In genomic region chr6:145515859-145516581, GRCm38 (mm10) we compare ENCODE assay signal across 8 mouse cellular contexts.
DNase-seq lines count a peak whose midpoint lies in the region; ATAC-seq lines count a peak whose summit lies in the region.

No protein-coding gene starts in this region.

- H3K4me2 ChIP-seq in forebrain, embryonic 15.5 days (replicated peaks), result no peak overlapping the region
- H3K4me2 ChIP-seq in embryonic facial prominence, embryonic 11.5 days (ENCODE audit: low read depth, low read length), result no peak overlapping the region
- H3K4me2 ChIP-seq in kidney, embryonic 15.5 days, result no peak overlapping the region
- no peak overlapping the region for H3K4me2 ChIP-seq in midbrain, embryonic 14.5 days (ENCODE audit: low read length)

- H3K4me3 ChIP-seq in forebrain, embryonic 15.5 days, result no peak overlapping the region
- H3K4me3 ChIP-seq in forebrain, embryonic 10.5 days, result no peak overlapping the region
- H3K4me3 ChIP-seq in embryonic facial prominence, embryonic 11.5 days (ENCODE audit: low read depth, low read length), result no peak overlapping the region
- no peak overlapping the region for H3K4me3 ChIP-seq in kidney, embryonic 15.5 days (replicated peaks)
- no peak overlapping the region for H3K4me3 ChIP-seq in midbrain, embryonic 14.5 days (replicated peaks; ENCODE audit: low read depth, low read length)

- peak; percentile 39; the same call in 1 of the 2 replicates for ATAC-seq in forebrain, embryonic 15.5 days (replicated peaks)
- peak; percentile 51; the same call in 1 of the 2 replicates for ATAC-seq in embryonic facial prominence, embryonic 11.5 days (replicated peaks; ENCODE audit: insufficient number of reproducible peaks, low FRiP score, low TSS enrichment, low read depth)
- peak; percentile 83 for ATAC-seq in kidney, embryonic 15.5 days (replicated peaks; ENCODE audit: low FRiP score)
- no peak for ATAC-seq in midbrain, embryonic 14.5 days (ENCODE audit: low FRiP score, low TSS enrichment)
- no peak for ATAC-seq in megakaryocyte progenitor cell, adult 5-6 weeks (replicated peaks; ENCODE audit: poor library complexity)

- 70% methylated on average over 10 of the region's 10 CpGs for WGBS in forebrain, embryonic 15.5 days
- 75% methylated on average over 10 of the region's 10 CpGs for WGBS in forebrain, embryonic 10.5 days
- WGBS in embryonic facial prominence, embryonic 11.5 days, result 39% methylated on average over 10 of the region's 10 CpGs
- 34% methylated on average over 10 of the region's 10 CpGs for WGBS in kidney, embryonic 15.5 days
- WGBS in midbrain, embryonic 14.5 days, result 82% methylated on average over 10 of the region's 10 CpGs

- H3K36me3 ChIP-seq in forebrain, embryonic 15.5 days, result no peaks in the 10 kb centered on the region
- H3K36me3 ChIP-seq in forebrain, embryonic 10.5 days (replicated peaks), result no peaks in the 10 kb centered on the region
- H3K36me3 ChIP-seq in embryonic facial prominence, embryonic 11.5 days (replicated peaks; ENCODE audit: control insufficient read depth, insufficient read depth, low read depth, low read length), result no peaks in the 10 kb centered on the region
- no peaks in the 10 kb centered on the region for H3K36me3 ChIP-seq in kidney, embryonic 15.5 days
- H3K36me3 ChIP-seq in midbrain, embryonic 14.5 days (ENCODE audit: control insufficient read depth, insufficient read depth, low read length), result no peaks in the 10 kb centered on the region

- H3K27ac ChIP-seq in forebrain, embryonic 15.5 days (replicated peaks), result no peak overlapping the region
- no peak overlapping the region for H3K27ac ChIP-seq in forebrain, embryonic 10.5 days
- no peak overlapping the region for H3K27ac ChIP-seq in embryonic facial prominence, embryonic 11.5 days (replicated peaks; ENCODE audit: low read depth, low read length)
- peak overlapping the region; percentile 32; the same call in 1 of the 2 replicates for H3K27ac ChIP-seq in kidney, embryonic 15.5 days
- H3K27ac ChIP-seq in midbrain, embryonic 14.5 days (replicated peaks; ENCODE audit: low read depth, low read length), result no peak overlapping the region

- H3K9ac ChIP-seq in forebrain, embryonic 15.5 days (replicated peaks), result no peak overlapping the region
- H3K9ac ChIP-seq in embryonic facial prominence, embryonic 11.5 days (replicated peaks; ENCODE audit: low read length), result no peak overlapping the region
- no peak overlapping the region for H3K9ac ChIP-seq in kidney, embryonic 15.5 days
- no peak overlapping the region for H3K9ac ChIP-seq in midbrain, embryonic 14.5 days (replicated peaks; ENCODE audit: low read length)

- no peak for DNase-seq in forebrain, embryonic 10.5 days (ENCODE audit: extremely low spot score, low spot score)
- peak; percentile 56 for DNase-seq in embryonic facial prominence, embryonic 11.5 days (ENCODE audit: low spot score)
- peak; percentile 51 for DNase-seq in midbrain, embryonic 14.5 days
- no peak for DNase-seq in layer of hippocampus, postnatal 25 days (ENCODE audit: extremely low spot score in 1 of 2, low spot score in 1 of 2)
- no peak for DNase-seq in gastrocnemius, postnatal 10 days

- H3K27me3 ChIP-seq in forebrain, embryonic 15.5 days, result no peaks in the 10 kb centered on the region
- no peaks in the 10 kb centered on the region for H3K27me3 ChIP-seq in forebrain, embryonic 10.5 days (ENCODE audit: poor library complexity, severe bottlenecking)
- no peaks in the 10 kb centered on the region; the same call in 1 of the 2 replicates for H3K27me3 ChIP-seq in embryonic facial prominence, embryonic 11.5 days (ENCODE audit: control insufficient read depth, insufficient read depth, low read length)
- H3K27me3 ChIP-seq in kidney, embryonic 15.5 days, result no peaks in the 10 kb centered on the region
- no peaks in the 10 kb centered on the region for H3K27me3 ChIP-seq in midbrain, embryonic 14.5 days (ENCODE audit: control insufficient read depth, insufficient read depth, low read length)

- no peaks in the 10 kb centered on the region for H3K9me3 ChIP-seq in forebrain, embryonic 15.5 days
- H3K9me3 ChIP-seq in forebrain, embryonic 10.5 days, result peaks cover 7% of the 10 kb centered on the region; the same call in 1 of the 2 replicates
- H3K9me3 ChIP-seq in embryonic facial prominence, embryonic 11.5 days (replicated peaks; ENCODE audit: control insufficient read depth, low read length), result no peaks in the 10 kb centered on the region
- no peaks in the 10 kb centered on the region; the same call in 1 of the 2 replicates for H3K9me3 ChIP-seq in kidney, embryonic 15.5 days (replicated peaks)
- no peaks in the 10 kb centered on the region for H3K9me3 ChIP-seq in midbrain, embryonic 14.5 days (ENCODE audit: control insufficient read depth, low read length)

- peaks cover 12% of the 10 kb centered on the region; the same call in 1 of the 2 replicates for H3K4me1 ChIP-seq in forebrain, embryonic 15.5 days
- H3K4me1 ChIP-seq in forebrain, embryonic 10.5 days, result peaks cover 13% of the 10 kb centered on the region
- no peaks in the 10 kb centered on the region for H3K4me1 ChIP-seq in embryonic facial prominence, embryonic 11.5 days (ENCODE audit: control insufficient read depth, insufficient read depth, low read length)
- peaks cover 25% of the 10 kb centered on the region for H3K4me1 ChIP-seq in kidney, embryonic 15.5 days
- H3K4me1 ChIP-seq in midbrain, embryonic 14.5 days (ENCODE audit: control insufficient read depth, insufficient read depth, low read length), result peaks cover 7% of the 10 kb centered on the region

Comparison
In these comparisons a context has a peak if more than half of its experiments do, and no peak if none do; other contexts are left out.
1. ATAC-seq: peak in forebrain, embryonic 15.5 days (single experiment), embryonic facial prominence, embryonic 11.5 days (single experiment) and kidney, embryonic 15.5 days (single experiment); none in midbrain, embryonic 14.5 days (single experiment) and megakaryocyte progenitor cell, adult 5-6 weeks (single experiment).
2. DNase-seq: peak in embryonic facial prominence, embryonic 11.5 days (single experiment) and midbrain, embryonic 14.5 days (single experiment); none in forebrain, embryonic 10.5 days (single experiment), layer of hippocampus, postnatal 25 days (0 of 2) and gastrocnemius, postnatal 10 days (single experiment).